Mouse (Mus musculus) adrenal gland, postnatal 0 days (tissue): ENCODE results near the gene Mettl25. TPM values are rescaled to one million over a fixed set of nuclear protein-coding genes. Genes with fewer than 3 reads are reported as not detected.

ENCODE experiments used
- polyA plus RNA-seq: library from polyadenylated mRNA; unstranded; fragments of >200 nt; fragmentation: Nextera tagmentation; extraction: Ambion mirVana; gene quantifications from 2 replicates; pipeline ENCODE4 v1.2.1, GENCODE M21; 2015

Gene Mettl25
- 12.8 and 15.3 TPM in 2 replicates for polyA plus RNA-seq

DNA sequence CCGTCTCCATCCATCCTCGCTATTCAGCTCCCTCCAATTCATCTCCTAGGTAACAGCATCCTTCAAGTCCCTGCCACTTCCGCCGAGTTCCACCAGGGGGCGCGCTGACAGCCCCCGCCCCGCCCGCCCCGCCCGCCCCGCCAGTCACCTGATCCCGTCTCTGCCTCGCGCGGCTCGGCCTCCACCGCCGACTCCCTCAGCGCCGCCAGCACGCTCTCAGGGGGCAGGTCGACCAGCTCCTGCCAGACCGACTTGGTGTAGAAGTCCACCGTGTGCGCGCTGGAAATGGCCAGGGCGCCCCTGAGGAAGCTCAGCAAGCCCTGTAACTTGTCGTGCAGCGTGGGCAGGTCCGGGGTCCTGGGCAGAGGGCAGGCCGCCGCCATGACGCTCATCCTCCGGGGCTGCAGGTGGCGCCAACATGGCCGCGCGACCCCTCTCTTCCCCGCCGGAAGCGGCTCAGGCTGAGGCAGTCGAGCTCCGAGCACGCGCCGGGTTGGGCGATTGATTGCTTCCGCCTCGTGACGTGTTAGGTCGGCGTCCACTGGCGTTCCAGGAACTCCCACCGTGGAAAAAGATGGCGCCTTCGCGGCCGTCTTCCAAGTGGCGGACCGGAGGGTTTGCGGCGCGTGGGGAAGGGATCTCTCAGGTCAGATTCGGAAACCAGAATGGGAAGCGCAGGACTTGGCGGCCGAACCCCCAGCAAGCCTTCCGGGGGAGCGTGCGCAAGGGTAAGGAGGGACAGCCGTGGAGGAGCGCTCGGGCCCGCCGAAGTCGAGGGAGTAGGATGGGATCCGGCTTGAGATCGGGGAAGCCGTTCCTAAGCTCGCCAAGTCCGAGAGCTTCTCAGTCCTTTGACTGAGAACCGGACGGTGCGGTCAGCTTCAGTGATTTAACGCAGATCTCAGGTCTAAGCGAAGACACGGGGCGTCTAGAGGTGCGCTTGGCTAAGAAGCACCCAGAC lies at the start of gene Mettl25, which contains the start of gene Ccdc59:
Gene Mettl25, minus strand, starts transcription at position 453 of the 961 bp plus-strand sequence.
Gene Ccdc59, plus strand, starts transcription at position 140 of the 961 bp plus-strand sequence.

Other genes starting within 250 kb of the Mettl25 start
- gene Ccdc59, start 313 bp downstream of the Mettl25 start, polyA plus RNA-seq: 52.5 and 53.6 TPM in 2 replicates